Mouse (Mus musculus): ENCODE data around the gene Tacr1. TPM values are rescaled to one million over a fixed set of nuclear protein-coding genes. Genes with fewer than 3 reads are reported as not detected.
"Not testable (repeated sequence)": the region's sequence is repeated elsewhere in the genome, so short reads cannot be mapped to it uniquely, and the experiment has no call there.

Gene Tacr1
- polyA plus RNA-seq, 1 experiment from 2014 or later, result 0.90 TPM

DNA sequence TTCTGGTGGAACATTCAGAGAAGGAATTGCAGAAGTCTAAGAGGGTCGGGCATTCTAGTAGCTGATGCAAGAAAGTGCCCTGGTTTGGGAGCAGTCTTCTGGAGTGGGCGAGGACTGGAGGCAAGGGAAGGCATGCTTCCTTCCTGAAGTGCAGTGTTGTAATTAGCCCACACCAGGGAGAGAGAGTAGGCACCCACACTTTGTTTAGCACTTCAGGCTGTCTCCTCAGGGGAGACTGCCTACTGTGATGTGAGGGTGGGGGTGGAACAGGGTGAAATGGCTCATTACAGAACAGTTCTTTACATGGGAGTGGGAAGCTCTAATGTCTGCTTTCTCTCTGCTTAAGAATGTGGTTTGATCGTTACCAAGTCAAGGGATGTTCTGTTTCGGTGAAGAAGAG is 35.0 kb downstream of the Tacr1 start:
- WGBS, result 70% methylated on average over 4 of the region's 4 CpGs
- DNase-seq (ENCODE audit: low spot score) (no peak), ATAC-seq (ENCODE audit: insufficient read depth, low FRiP score, low TSS enrichment) (no peak)
- no peak overlapping the region for H3K4me2 ChIP-seq (ENCODE audit: low read depth)
- no peaks in the 10 kb centered on the region for H3K9me3 ChIP-seq (ENCODE audit: control insufficient read depth, low read length)
- H3K4me3 ChIP-seq (ENCODE audit: low read depth, low read length), result no peak overlapping the region
- no peak overlapping the region for H3K9ac ChIP-seq (ENCODE audit: low read length)
- no peaks in the 10 kb centered on the region for H3K4me1 ChIP-seq (ENCODE audit: control insufficient read depth, insufficient read depth, low read length)
- H3K36me3 ChIP-seq (ENCODE audit: control insufficient read depth, insufficient read depth, low read length), result no peaks in the 10 kb centered on the region
- no peaks in the 10 kb centered on the region for H3K27me3 ChIP-seq (ENCODE audit: control insufficient read depth, insufficient read depth, low read length)
- no peak overlapping the region for H3K27ac ChIP-seq (ENCODE audit: low read depth, low read length)

DNA sequence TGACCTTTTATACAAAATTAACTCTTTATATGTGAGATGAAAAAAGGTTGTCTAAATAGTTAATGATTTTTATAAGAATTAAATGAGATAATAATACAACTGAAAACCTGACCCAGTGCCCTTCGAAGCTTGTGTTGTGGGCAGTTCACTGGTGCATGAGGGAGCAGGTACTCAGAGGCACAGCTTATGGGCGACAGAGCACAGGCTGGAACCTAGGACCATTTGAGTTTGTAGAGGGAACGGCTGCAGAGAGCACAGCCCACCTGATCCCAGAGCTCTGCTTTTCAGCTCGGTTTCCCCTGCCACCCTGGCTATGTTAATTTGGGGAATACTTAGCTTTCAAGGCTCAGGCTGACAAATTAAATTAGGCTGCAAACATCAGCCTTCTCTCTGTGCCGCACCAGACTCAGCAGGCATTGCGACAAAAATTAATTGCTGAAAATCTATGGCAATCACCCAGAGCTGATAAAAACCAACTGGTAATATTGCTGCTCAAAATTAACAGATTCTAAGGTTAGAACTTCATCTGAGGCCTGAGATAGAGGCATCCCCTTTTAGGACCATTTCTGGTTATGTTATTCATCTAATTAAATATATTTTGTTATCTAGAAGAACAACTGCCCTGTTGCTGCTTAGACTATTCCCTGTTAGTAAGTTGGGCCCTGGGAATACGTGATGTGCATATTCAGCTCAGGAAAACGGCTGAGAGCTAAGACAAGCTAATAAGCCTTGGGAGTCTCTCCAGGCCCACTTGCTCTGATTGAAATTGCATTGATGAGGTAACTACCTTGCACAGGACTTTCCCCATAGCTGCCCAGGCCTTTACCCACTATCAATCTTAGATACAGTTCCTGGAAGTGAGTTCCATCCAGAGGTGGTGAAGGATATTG is 50.3 kb downstream of the Tacr1 start:
- DNase-seq (ENCODE audit: low spot score), result not testable (repeated sequence)

DNA sequence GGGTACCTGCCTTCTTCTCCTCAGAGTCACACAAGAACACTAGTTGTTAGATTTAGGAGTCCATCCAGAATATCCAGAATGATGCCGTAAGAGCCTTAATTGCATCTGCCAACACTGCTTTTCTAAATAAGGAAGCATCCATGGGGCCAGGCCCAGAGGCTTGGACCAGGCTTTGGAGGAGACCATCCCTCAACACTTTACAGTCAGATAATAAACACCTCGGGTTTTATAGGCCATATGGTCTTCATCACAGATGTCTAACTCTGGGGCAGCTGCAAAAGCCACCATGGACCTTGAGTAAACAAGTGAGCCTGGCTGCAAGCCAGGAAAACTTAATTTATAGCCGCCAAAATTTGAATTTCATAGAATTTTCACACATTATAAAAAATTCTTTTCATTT is 53.1 kb downstream of the Tacr1 start:
- no peak for ATAC-seq (ENCODE audit: insufficient read depth, low FRiP score, low TSS enrichment)
- 61% methylated on average over 3 of the region's 3 CpGs for WGBS

More for the DNA sequence above, 50.3 kb downstream of the Tacr1 start:
- not testable (repeated sequence) for H3K9me3 ChIP-seq (ENCODE audit: control insufficient read depth, low read length); H3K36me3 ChIP-seq (ENCODE audit: control insufficient read depth, insufficient read depth, low read length); H3K4me3 ChIP-seq (ENCODE audit: low read depth, low read length); H3K27ac ChIP-seq (ENCODE audit: low read depth, low read length); H3K4me1 ChIP-seq (ENCODE audit: control insufficient read depth, insufficient read depth, low read length); H3K9ac ChIP-seq (ENCODE audit: low read length); H3K27me3 ChIP-seq (ENCODE audit: control insufficient read depth, insufficient read depth, low read length); ATAC-seq (ENCODE audit: insufficient read depth, low FRiP score, low TSS enrichment); H3K4me2 ChIP-seq (ENCODE audit: low read depth)
- 83% methylated on average over 8 of the region's 8 CpGs for WGBS

GRCm38 (mm10) chr6:82457163-82457763 is 55.1 kb downstream of the Tacr1 start:
- ATAC-seq (ENCODE audit: insufficient read depth, low FRiP score, low TSS enrichment) (no peak), DNase-seq (ENCODE audit: low spot score) (no peak)
- no peak overlapping the region for H3K4me3 ChIP-seq (ENCODE audit: low read depth, low read length)
- no peaks in the 10 kb centered on the region for H3K27me3 ChIP-seq (ENCODE audit: control insufficient read depth, insufficient read depth, low read length)
- no peaks in the 10 kb centered on the region for H3K9me3 ChIP-seq (ENCODE audit: control insufficient read depth, low read length)
- no peak overlapping the region for H3K4me2 ChIP-seq (ENCODE audit: low read depth)
- 80% methylated on average over 7 of the region's 7 CpGs for WGBS
- no peaks in the 10 kb centered on the region for H3K4me1 ChIP-seq (ENCODE audit: control insufficient read depth, insufficient read depth, low read length)
- H3K36me3 ChIP-seq (ENCODE audit: control insufficient read depth, insufficient read depth, low read length), result no peaks in the 10 kb centered on the region
- no peak overlapping the region for H3K9ac ChIP-seq (ENCODE audit: low read length)
- H3K27ac ChIP-seq (ENCODE audit: low read depth, low read length), result no peak overlapping the region

More for the DNA sequence above, 53.1 kb downstream of the Tacr1 start:
- DNase-seq (ENCODE audit: low spot score), result no peak
- Histone ChIP-seq H3K9ac (ENCODE audit: low read length) (no peak overlapping the region), H3K27me3 (ENCODE audit: control insufficient read depth, insufficient read depth, low read length) (no peaks in the 10 kb centered on the region), H3K36me3 (ENCODE audit: control insufficient read depth, insufficient read depth, low read length) (no peaks in the 10 kb centered on the region), H3K4me3 (ENCODE audit: low read depth, low read length) (no peak overlapping the region), H3K27ac (ENCODE audit: low read depth, low read length) (no peak overlapping the region), H3K9me3 (ENCODE audit: control insufficient read depth, low read length) (no peaks in the 10 kb centered on the region), H3K4me2 (ENCODE audit: low read depth) (no peak overlapping the region), H3K4me1 (ENCODE audit: control insufficient read depth, insufficient read depth, low read length) (no peaks in the 10 kb centered on the region)

DNA sequence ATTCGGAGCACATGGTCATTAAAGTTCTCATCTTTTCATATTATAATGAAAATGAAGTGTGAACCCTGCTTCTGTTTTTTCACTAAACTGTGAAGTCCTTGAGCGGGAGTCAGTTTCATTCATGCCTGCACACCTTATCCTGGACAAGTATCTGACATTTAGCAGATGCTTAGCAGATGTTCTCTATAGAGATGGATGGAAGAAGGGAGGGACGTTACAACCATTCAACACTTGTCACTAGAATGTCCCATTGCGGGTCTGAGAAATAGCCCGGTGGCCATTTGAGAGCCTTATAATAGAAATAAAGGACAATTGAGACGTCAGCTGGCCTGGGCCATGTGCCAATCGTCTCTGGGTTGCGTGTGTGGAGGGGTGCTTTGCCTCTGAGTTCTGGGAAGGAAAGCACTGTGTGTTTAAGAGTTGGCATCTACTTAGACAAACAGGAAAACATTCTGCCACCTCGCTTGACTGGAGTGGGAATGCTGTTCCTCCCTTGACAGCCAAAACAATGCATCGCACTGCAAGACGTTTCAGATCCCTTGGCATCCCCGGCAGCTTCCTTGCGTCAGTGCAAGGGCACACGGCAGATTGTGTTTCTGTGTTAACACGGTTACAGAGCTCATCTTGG is 56.7 kb downstream of the Tacr1 start:
- WGBS, result 75% methylated on average over 15 of the region's 15 CpGs
- no peak for ATAC-seq (ENCODE audit: insufficient read depth, low FRiP score, low TSS enrichment)
- DNase-seq (ENCODE audit: low spot score), result no peak
- H3K27ac ChIP-seq (ENCODE audit: low read depth, low read length), result no peak overlapping the region
- no peak overlapping the region for H3K9ac ChIP-seq (ENCODE audit: low read length)
- no peaks in the 10 kb centered on the region for H3K4me1 ChIP-seq (ENCODE audit: control insufficient read depth, insufficient read depth, low read length)
- no peak overlapping the region for H3K4me3 ChIP-seq (ENCODE audit: low read depth, low read length)
- H3K27me3 ChIP-seq (ENCODE audit: control insufficient read depth, insufficient read depth, low read length), result no peaks in the 10 kb centered on the region
- no peak overlapping the region for H3K4me2 ChIP-seq (ENCODE audit: low read depth)
- H3K9me3 ChIP-seq (ENCODE audit: control insufficient read depth, low read length), result no peaks in the 10 kb centered on the region
- H3K36me3 ChIP-seq (ENCODE audit: control insufficient read depth, insufficient read depth, low read length), result no peaks in the 10 kb centered on the region

- H3K9ac ChIP-seq (ENCODE audit: low read length), result no peak overlapping the region
- H3K27ac ChIP-seq (ENCODE audit: low read depth, low read length), result no peak overlapping the region
- H3K9me3 ChIP-seq (ENCODE audit: control insufficient read depth, low read length), result no peaks in the 10 kb centered on the region
- DNase-seq (ENCODE audit: low spot score) (no peak), ATAC-seq (ENCODE audit: insufficient read depth, low FRiP score, low TSS enrichment) (no peak)
- no peak overlapping the region for H3K4me3 ChIP-seq (ENCODE audit: low read depth, low read length)
- H3K36me3 ChIP-seq (ENCODE audit: control insufficient read depth, insufficient read depth, low read length), result no peaks in the 10 kb centered on the region
- H3K27me3 ChIP-seq (ENCODE audit: control insufficient read depth, insufficient read depth, low read length), result no peaks in the 10 kb centered on the region
- WGBS, result 88% methylated on average over 4 of the region's 4 CpGs
- H3K4me1 ChIP-seq (ENCODE audit: control insufficient read depth, insufficient read depth, low read length), result no peaks in the 10 kb centered on the region
- H3K4me2 ChIP-seq (ENCODE audit: low read depth), result no peak overlapping the region
Measured at GRCm38 (mm10) chr6:82463171-82463570, 61.0 kb downstream of the Tacr1 start.

DNA sequence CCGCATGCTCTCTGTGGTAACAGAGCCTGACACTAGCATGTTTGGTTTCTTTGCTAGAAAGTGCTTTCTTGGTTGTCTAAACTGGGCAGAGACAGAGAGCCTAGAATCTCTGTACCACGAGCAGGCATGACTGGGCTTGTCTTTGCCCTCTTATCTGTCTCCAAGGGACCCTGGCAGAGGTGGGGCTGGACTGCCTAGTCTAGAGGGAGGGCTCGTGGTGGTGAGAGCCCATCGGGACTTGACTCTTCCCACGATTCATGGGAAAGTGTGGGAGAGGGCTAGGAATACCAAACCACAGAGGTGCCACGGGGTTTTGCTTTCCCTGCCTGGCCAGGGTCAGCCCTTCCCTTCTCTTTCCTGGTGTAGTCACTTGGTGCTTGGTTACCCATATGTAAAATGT is 72.3 kb downstream of the Tacr1 start:
- no peaks in the 10 kb centered on the region for H3K36me3 ChIP-seq (ENCODE audit: control insufficient read depth, insufficient read depth, low read length)
- H3K4me3 ChIP-seq (ENCODE audit: low read depth, low read length), result no peak overlapping the region
- no peak overlapping the region for H3K9ac ChIP-seq (ENCODE audit: low read length)
- no peak overlapping the region for H3K27ac ChIP-seq (ENCODE audit: low read depth, low read length)
- no peak overlapping the region for H3K4me2 ChIP-seq (ENCODE audit: low read depth)
- no peaks in the 10 kb centered on the region for H3K27me3 ChIP-seq (ENCODE audit: control insufficient read depth, insufficient read depth, low read length)
- 78% methylated on average over 6 of the region's 6 CpGs for WGBS
- H3K9me3 ChIP-seq (ENCODE audit: control insufficient read depth, low read length), result no peaks in the 10 kb centered on the region
- H3K4me1 ChIP-seq (ENCODE audit: control insufficient read depth, insufficient read depth, low read length), result no peaks in the 10 kb centered on the region
- DNase-seq (ENCODE audit: low spot score), result no peak
- no peak for ATAC-seq (ENCODE audit: insufficient read depth, low FRiP score, low TSS enrichment)

- no peaks in the 10 kb centered on the region for H3K27me3 ChIP-seq (ENCODE audit: control insufficient read depth, insufficient read depth, low read length)
- H3K36me3 ChIP-seq (ENCODE audit: control insufficient read depth, insufficient read depth, low read length), result no peaks in the 10 kb centered on the region
- H3K27ac ChIP-seq (ENCODE audit: low read depth, low read length), result no peak overlapping the region
- H3K9ac ChIP-seq (ENCODE audit: low read length), result no peak overlapping the region
- WGBS, result 92% methylated on average over 1 of the region's 1 CpGs
- ATAC-seq (ENCODE audit: insufficient read depth, low FRiP score, low TSS enrichment), result no peak
- H3K4me3 ChIP-seq (ENCODE audit: low read depth, low read length), result no peak overlapping the region
- no peak overlapping the region for H3K4me2 ChIP-seq (ENCODE audit: low read depth)
- no peaks in the 10 kb centered on the region for H3K9me3 ChIP-seq (ENCODE audit: control insufficient read depth, low read length)
- H3K4me1 ChIP-seq (ENCODE audit: control insufficient read depth, insufficient read depth, low read length), result no peaks in the 10 kb centered on the region
- DNase-seq (ENCODE audit: low spot score), result no peak
Measured at GRCm38 (mm10) chr6:82483842-82484241, 81.7 kb downstream of the Tacr1 start.

Measured in neural tube, embryonic 11.5 days (tissue).